Mouse (Mus musculus) G1E (cell line): ENCODE data around the gene H2-Q7.
"Not testable (repeated sequence)": the region's sequence is repeated elsewhere in the genome, so short reads cannot be mapped to it uniquely, and the experiment has no call there.

ENCODE experiments used
- CTCF ChIP-seq: IDR thresholded peaks from 2 replicates; pipeline ENCODE4 v1.5.1; 2012; ENCODE audit warnings: low read depth, low read length, inconsistent platforms, mixed read lengths
- POLR2AphosphoS5 ChIP-seq: IDR thresholded peaks from 2 replicates; pipeline ENCODE4 v1.6.1; 2012; ENCODE audit warnings: low read depth, low read length, inconsistent platforms; ENCODE audit not compliant: insufficient replicate concordance
- TAL1 ChIP-seq: conservative IDR thresholded peaks from 2 replicates; pipeline ENCODE4 v1.6.1; 2012; ENCODE audit warnings: low read depth, low read length, inconsistent platforms, mixed read lengths

- not testable (repeated sequence) for TF ChIP-seq POLR2AphosphoS5, CTCF, TAL1
Measured at GRCm38 (mm10) chr17:35438395-35438794, 560 bp upstream of the H2-Q7 start.
